Mouse (Mus musculus): Measurements from ENCODE around the gene Ikbip.

The Ikbip gene

GRCm38 (mm10) chr10:91082550-91083392 is at the start of gene Ikbip, which contains the start of gene Apaf1:
Gene Ikbip, plus strand, starts transcription at chr10:91082940.
Gene Apaf1, minus strand, starts transcription at chr10:91082770.
- DNase-seq (ENCODE audit: low spot score): peak; percentile 97

- no peak for DNase-seq (ENCODE audit: low spot score)
Observed at GRCm38 (mm10) chr10:91033942-91034341, 48.8 kb upstream of the Ikbip start.

- no peak for DNase-seq (ENCODE audit: low spot score)
Observed at GRCm38 (mm10) chr10:91049696-91050095, 33.0 kb upstream of the Ikbip start.

- DNase-seq (ENCODE audit: low spot score): no peak
Observed at GRCm38 (mm10) chr10:91051156-91051555, 31.6 kb upstream of the Ikbip start.

- DNase-seq (ENCODE audit: low spot score): no peak
Observed at GRCm38 (mm10) chr10:91052734-91053133, 30.0 kb upstream of the Ikbip start.

- DNase-seq (ENCODE audit: low spot score): no peak
Observed at GRCm38 (mm10) chr10:91060742-91061141, 22.0 kb upstream of the Ikbip start.

- no peak for DNase-seq (ENCODE audit: low spot score)
Observed at GRCm38 (mm10) chr10:91062355-91062754, 20.4 kb upstream of the Ikbip start.

GRCm38 (mm10) chr10:91071768-91072167 is 11.0 kb upstream of the Ikbip start:
- no peak for DNase-seq (ENCODE audit: low spot score)

GRCm38 (mm10) chr10:91073345-91073744 is 9.4 kb upstream of the Ikbip start:
- no peak for DNase-seq (ENCODE audit: low spot score)

- no peak for DNase-seq (ENCODE audit: low spot score)
Observed at GRCm38 (mm10) chr10:91076667-91077066, 6.1 kb upstream of the Ikbip start.

- DNase-seq (ENCODE audit: low spot score): no peak
Observed at GRCm38 (mm10) chr10:91080540-91080939, 2.2 kb upstream of the Ikbip start.

- no peak for DNase-seq (ENCODE audit: low spot score)
Observed at GRCm38 (mm10) chr10:91081959-91082507, 707 bp upstream of the Ikbip start.

GRCm38 (mm10) chr10:91083393-91083927 is 720 bp downstream of the Ikbip start:
- DNase-seq (ENCODE audit: low spot score): no peak

GRCm38 (mm10) chr10:91092812-91093211 is 10.1 kb downstream of the Ikbip start:
- no peak for DNase-seq (ENCODE audit: low spot score)

- DNase-seq (ENCODE audit: low spot score): no peak
Observed at GRCm38 (mm10) chr10:91094251-91095104, 11.7 kb downstream of the Ikbip start.

- no peak for DNase-seq (ENCODE audit: low spot score)
Observed at GRCm38 (mm10) chr10:91098056-91098455, 15.3 kb downstream of the Ikbip start.

GRCm38 (mm10) chr10:91100101-91100500 is 17.4 kb downstream of the Ikbip start:
- DNase-seq (ENCODE audit: low spot score): no peak

- DNase-seq (ENCODE audit: low spot score): no peak
Observed at GRCm38 (mm10) chr10:91101936-91102335, 19.2 kb downstream of the Ikbip start.

- DNase-seq (ENCODE audit: low spot score): no peak
Observed at GRCm38 (mm10) chr10:91102799-91103590, 20.3 kb downstream of the Ikbip start.

GRCm38 (mm10) chr10:91105981-91106380 is 23.2 kb downstream of the Ikbip start:
- no peak for DNase-seq (ENCODE audit: low spot score)

- no peak for DNase-seq (ENCODE audit: low spot score)
Observed at GRCm38 (mm10) chr10:91109841-91110240, 27.1 kb downstream of the Ikbip start.

Data from urinary bladder, postnatal 10 days (tissue).